Mouse (Mus musculus) neural tube, embryonic 10.5 days (tissue): ENCODE results near the gene Mx1.

Source experiments
- DNase-seq: peaks from one replicate; pipeline ENCODE4 v3.0.0-alpha.2; 2017; ENCODE audit warnings: low spot score; ENCODE audit errors: extremely low spot score

The Mx1 gene

DNA sequence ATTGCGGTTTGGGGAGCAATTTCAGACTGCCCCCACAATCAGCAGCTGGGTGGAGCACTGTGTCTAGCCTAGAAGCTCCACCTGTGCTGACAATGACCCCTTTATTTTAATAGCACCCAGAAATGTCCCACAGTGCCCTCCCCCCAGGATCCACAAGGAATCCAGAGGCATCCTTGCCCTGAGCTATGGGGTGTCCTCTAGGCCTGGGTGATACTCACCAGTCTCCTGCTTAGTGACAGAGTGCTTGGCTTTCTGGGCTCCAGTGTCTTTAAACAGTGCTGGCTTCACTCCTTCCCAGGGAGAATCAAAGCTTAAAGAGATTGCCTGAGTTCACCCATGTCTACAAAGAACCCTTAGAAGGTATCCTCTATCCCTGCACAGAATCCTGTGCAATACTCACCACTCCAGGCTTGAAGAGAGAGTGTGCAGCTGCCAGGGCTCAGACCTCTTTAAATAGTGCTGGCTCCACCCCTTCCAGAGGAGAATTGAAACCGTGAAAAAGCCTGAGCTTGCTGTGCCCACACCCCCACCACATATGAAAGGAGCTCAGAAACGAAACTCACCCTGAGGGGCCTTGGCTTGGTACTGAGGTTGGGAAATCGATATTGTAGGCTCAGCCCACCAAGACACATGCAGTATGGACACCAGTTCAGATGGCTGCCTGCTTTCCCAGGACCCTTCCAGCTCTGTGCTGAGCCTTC, at the start of gene Mx1:
Gene Mx1 (minus strand): TSS at position 427 of the 701 bp plus-strand sequence.
- no peak for DNase-seq

DNA sequence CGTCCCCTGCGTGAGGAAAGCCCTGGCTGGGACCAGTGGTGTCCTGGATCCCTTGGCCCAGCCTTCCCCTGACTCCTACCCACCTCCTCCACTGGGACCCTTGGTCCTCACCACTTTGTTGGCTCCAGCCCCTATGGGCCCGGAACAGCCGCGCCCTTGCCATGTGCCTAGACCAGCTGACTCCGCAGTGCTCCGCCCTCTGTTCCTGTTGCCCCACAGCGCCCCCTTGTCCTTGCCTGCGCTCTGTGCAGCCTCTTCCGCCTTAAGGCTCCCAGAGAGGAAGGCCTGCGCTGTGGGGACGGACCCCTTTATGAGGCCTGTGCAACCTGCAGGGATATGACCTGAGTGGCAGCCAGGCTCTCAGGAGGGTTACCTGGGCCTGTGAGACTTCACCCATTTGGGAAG, 49.6 kb upstream of the Mx1 start:
- no peak for DNase-seq

DNA sequence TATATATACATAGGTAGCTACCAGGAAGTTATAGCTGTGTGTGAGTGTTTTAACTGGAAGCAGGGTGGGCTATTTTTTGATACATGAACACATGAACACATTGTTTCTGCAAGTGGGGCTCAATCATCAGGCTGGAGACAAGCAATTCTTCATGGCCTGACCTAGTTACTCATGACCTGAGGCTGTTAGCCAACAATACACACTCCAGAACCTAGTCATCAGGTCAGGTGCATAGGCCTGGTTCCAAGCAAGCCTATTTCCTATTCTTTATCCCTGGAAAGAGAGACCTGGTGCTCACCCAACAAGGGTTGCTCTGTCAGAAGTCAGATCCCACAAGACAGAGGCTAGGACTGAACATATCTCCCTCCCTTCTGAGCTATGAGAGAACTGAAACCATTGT, 48.8 kb upstream of the Mx1 start:
- DNase-seq: no peak

DNA sequence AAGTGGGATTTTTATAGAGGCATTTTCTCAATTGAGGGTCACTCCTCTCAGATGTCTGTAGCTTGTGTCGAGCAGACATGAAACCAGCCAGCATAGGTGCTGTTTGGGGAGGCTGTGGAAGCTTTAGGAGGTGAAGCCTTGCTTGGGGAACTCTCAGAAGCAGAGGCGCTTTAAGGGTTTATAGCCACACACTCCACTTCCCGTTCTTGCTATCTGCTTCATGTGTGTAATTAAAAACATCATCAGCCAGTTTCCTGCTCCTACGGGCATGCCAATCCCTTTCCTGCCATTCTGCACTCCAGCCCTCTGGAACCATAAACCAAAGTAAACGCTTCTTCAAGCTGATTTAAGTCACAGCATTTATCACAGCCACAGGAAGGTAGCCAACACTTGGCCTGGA, 48.1 kb upstream of the Mx1 start:
- DNase-seq: no peak

DNA sequence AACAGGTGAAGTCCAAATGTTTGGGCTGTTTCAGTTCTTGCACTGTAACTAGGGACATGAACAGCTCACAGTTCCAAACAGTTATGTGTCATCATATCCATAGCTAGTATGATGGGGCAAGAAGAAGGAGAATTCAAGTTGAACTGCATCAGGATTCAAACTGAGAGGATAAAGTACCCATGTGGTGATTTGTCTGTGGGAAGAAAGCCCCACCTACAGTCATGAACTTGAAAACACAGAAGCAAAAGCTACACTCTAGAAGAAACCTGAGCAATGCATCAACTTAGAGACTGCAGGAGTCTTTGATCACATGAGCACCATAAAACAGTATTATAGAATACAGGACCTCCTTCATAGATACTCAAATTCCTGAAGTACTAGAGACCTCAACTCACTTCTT, 45.1 kb upstream of the Mx1 start:
- no peak for DNase-seq

DNA sequence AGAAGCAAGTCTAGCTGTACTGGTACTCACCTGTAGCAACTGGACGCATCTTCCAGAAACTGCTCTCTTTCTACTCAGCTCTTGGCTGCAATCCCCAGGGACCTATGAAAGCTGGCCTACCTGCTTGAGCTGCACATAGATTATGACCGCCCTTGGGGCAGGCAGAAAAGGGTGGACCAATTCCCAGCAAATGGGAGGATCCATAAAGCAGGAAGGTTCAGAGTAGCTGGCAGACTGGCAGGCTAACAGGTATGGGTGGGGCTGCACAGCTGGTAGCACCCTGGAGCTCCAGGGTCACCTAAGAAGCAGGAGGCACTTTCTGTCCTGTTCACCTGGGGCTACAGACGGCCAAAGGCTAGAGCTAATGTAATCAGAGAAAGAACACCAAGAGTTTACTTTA, 42.1 kb upstream of the Mx1 start:
- DNase-seq: no peak

DNA sequence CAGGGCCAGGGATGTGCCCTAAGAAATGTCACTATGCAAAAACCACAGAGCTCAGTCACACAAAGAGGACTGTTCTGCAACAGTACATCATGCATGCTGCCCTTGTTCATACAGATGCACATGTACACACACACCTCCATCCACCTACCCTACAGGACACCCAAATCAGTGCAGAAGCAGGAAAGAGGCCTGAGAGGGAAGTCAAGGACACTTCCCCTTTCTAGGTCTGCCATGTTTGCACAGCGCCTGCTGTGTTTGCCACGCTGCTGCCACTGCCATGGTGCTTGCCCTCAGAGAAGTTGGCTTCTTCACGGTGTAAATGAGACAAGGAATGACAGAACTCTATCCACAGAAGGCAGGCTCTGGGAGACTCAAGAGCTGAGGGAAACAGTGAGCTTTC, 41.1 kb upstream of the Mx1 start:
- DNase-seq: no peak

DNA sequence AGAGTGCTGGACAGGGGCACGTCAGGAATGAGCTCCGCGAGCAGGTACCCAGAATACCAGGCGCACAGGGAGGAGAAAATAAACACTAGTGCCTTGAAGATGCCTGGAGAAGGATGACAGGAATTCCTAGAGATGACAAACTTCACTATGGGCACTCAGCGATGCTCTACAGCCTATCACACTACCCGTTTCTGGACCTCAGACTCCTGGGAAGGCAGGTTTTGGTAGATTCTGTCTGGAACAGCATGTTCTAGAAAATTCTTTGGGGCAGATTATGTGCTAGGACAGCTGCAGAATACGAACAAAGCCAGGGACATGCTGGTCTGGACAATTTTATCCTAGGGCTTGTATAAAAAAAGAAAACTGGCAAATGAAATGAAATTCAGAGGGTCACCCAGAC, 38.2 kb upstream of the Mx1 start:
- DNase-seq: no peak

DNA sequence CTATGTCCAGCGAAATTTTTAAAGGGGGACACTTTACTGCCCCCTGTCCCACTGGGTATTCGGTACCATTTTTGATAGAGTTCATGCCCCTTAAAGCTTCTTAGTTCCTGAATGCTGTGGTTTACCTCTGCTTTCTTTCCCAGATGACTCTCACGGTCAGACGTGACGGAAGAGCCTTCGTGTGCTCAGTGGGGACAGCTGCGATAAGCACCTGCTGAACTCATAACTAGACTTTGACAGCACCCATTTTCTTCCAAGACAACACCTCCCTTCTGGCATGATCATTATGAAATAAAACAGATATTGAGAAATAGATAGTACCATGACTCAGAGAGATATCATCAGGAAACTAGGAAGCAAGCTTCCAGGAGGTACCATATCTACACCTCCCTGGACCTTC, 36.7 kb upstream of the Mx1 start:
- no peak for DNase-seq

DNA sequence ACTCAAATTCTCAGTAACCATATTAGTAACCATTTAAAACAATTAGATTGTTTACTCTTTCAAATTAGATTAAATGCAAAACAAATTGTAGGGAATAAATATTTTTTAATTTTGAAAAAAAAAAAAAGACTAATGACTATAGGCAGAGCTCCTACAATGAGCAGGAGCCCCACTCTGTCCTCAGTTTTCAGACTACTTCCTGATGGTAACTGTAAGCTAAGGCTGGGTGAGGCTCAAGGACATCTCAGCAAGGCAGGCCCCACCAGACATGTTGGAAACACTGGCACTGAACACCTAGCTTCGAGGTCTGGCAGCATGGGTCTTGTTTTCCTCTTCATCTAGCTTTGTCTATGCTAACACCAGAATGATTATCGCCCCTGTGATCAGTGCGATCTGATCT, 35.4 kb upstream of the Mx1 start:
- no peak for DNase-seq

DNA sequence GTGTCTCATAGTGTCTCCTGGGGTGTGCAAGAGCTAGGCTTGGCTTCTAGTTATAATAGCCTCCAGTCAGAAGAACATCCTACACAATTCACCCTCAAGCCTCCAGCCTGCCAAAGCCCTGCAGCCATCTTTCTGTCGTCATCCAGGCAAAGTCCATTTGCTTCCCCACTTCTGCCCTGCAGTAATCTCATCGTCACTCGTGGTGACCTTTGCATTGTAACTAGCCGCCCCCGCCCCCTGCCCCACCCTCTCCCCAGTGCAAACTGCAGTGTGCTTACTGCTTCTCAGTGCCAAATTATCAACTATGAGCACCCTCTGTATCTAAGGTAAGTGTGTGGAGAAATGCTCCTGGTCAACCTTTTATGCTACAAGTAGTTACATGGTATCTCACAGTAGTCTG, 35.0 kb upstream of the Mx1 start:
- no peak for DNase-seq

DNA sequence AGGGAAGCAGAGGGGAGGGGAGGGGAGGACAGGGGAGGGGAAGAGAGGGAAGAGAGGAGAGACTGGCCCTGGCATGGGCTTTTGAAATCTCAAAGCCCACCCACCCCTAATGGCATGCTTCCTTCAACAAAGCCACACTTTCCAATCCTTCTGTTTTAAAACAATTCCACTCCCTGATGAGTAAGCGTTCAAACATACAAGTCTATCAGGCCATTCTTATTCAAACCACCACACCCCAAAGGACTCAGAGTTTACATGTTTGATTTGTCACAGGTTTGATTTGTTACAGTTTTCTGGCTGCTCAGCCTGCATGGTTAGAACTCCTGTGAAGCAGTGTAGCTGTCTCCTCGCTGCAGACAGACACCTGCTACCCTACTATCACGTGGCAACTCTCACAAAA, 33.3 kb upstream of the Mx1 start:
- no peak for DNase-seq

DNA sequence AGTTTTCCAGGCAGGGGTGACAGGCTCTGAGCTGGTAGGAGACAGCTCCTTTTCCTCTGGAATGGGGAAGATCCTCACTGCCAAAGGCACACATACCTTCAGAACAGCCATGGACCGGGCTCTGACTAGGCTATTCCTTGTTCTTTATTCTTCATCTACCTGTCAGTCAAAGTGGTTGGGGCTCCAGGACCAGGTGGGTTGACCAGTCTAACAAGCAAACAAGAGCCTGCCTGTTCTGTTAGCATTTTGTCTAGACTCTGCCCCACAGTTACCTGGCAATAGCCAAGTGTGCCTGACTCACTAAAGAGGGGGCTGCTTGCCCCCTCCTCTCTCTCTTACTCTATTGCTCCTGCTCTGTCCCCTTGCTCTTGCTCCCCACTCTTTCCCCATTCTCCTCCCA, 29.7 kb upstream of the Mx1 start:
- no peak for DNase-seq

DNA sequence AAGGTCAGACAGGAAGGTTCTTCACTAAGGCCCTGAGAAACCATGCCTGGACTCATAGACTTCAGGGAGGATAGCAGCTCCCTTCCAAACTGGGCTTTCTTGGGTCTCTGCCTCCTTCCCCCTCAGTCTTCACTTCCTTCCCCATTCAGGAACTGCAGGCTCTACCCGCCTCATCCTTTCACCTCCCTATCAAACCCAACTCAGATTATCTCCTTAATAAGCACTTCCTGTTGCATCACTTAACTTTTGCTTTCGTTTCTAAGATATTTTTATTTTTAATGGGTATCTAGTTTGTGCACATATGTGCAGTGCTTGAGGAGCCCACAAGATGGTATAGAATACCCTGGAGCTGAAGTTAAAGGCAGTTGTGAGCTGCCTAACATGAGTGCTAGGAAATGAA, 15.9 kb upstream of the Mx1 start:
- no peak for DNase-seq

DNA sequence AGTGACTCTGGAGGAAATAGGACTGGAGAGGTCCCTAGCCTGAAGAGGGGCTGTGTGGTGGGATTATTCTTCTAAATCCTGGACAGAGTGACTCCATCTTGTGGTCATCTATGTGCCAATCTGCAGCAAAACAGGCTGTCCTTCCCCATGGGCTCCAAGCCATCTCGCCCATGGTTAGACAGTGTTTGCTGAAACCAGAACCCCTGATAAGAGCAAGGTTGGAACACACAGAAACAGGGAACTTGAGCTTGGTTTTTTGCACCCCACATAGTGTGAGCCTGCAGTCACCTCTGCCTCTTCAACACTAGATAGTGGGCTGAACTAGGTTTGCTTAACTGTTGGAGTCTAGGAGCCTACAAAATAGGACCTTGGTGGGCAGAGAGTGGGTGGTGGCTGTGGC, 13.8 kb upstream of the Mx1 start:
- no peak for DNase-seq

DNA sequence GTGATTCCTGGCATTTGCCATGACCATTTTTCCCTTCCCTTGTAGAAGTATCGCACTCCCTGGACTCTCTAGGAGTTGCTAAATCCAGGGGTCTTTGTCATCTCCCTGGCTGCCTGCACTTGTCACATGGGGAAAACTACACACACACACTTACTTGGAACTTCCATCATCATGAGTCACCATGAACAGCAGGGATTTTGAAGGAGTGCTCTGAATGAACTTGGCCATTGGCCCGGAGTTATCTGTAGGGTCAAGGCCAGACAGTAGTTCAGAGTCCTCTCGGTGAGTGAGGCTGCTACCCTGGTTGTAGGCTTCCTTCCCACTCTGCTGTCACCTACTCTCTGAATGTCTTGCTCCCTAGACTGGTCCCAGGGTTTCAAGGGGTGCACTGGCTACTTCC, 12.9 kb upstream of the Mx1 start:
- no peak for DNase-seq

DNA sequence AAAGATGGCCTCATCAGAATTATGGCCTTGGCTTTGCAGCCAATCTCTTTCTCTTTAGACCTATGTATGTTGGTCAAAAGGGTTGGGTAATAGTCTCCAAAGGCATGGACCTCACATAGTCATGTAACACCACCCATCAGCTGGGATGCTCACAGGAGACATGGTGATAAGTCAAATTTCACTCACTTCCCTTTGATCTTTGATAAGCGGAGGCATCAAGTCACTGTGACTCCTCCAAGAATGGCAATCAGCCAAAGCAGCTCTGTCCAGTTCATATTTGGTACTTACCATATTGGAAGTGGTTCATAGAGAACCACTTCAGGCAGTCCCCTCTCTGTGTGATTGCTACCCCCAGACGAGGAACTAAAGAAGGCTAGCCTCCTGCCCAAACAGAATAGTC, 12.0 kb upstream of the Mx1 start:
- DNase-seq: no peak

DNA sequence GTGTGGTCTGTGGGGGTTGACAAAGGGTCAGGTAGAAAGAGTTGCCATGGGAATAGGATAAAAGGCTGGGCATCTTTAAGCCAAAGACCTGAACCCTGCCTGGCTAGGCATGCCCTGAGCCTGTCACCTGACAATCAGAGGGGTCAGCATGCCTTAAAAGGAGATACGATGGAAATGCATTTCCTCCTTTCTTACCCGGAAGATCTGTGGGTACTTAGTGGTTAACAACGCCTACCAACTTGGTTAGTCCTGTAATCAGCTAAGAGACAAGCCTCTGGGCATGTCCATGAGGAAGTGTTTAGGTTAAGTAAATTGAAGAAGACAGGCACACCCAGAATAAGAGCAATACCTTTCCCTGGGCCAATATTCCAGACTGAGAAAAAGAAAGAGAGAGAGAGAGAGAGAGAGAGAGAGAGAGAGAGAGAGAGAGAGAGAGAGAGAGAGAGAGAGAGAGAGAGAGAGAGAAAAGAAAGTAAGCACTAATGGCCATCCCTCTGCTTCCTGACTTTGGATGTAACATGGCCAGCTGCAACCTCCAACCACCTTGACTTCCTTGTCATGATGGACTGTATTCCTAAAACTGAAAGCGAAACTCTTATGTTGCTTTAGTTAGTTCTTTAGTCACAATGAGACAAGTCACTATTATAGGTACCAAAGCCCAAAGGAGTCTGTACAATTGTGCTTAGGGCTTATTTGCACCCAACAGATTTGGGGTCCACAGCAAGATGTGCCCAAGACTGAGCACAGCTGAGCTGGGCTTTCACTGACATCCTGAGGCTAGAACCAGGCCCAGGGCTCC, 5.5 kb upstream of the Mx1 start:
- DNase-seq: no peak

DNA sequence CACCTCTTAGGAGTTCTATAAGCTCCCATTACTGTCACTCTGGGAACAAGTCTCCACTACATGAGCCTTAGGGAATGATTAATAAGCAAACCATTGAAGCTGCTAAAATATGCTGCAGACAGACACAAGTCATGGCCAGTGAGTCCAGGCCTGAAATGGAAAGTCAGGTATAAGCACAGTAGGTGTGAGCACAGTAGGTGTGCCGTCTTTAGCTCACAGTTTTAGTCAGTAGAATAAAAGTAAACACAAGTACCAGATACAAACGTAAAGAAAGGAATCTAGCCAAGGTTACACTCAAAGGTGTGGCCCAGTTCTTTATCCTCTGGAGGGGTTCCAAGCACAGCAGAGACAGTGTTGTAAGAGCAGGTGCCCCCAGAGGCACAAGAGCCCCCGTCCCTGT, 4.8 kb upstream of the Mx1 start:
- no peak for DNase-seq

DNA sequence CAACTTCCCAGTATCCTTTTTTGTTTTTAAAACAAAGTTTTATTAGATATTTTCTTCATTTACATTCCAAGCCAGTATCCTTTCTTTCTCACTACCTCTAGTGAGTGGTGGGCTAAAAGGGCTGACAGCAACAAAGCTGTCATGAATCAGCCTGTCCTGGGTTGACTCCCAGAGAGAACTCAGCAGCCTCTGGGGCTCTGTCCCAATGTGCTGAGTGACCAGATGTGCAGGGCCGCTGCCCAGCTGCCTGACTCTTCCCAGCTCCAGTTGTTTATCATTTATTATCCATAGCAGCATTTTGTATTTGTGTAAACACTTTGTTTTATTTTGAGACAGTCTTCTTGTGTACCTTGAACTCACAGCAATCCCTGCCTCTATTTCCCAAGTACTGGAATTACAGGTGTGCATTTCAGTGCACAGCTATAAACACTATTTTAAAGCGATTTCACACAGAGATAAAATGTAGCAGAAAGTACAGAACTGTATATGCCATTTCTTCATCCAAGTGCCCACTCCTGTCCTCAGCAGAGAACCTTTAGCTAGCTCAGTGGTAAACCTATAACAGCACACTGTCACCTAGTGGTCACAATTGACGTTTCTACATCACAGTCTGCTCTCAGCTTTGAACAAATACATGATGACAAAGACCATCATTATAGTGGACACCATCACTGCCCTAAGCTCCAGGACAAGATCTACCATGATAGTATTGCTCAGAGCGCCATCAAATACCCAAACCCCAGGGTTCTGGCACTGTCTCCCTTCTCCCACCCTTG, 3.7 kb upstream of the Mx1 start:
- no peak for DNase-seq

DNA sequence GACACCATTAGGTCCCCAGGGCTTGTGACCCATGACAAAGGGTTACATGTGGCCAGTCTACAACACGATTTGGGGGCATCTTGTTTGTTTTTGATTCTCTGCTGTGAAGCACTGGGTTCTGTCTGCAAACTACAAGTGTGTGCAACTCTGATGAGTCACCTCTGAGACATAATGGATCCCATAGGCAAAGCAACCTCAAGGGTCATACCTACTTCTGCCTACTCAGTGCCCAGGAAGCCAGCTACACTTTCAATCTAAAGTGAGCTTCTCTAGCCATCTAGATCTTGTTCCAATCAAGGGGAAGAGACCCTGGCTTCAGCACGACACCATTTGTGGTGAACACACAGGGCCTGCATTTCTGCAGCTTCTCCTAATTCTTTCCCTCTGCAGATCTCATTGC, 1.4 kb downstream of the Mx1 start:
- DNase-seq: no peak

DNA sequence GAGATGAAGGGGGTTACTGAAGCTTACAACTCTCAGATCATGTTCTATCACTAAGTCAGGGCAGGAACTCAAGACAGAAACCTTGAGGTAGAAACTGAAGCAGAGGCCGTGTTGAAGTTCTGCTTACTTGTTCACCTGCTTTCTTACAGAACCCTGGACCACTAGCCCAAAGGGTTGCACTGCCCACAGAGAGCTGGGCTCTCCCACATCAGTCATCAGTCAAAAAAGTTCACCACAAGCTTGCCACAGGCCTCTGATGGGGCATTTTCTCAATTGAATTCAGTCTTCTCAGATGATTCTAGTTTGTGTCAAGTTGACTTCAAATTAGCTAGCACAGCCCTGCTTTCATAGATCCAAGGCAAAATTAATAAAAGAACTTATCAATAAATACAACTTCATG, 2.9 kb downstream of the Mx1 start:
- no peak for DNase-seq

DNA sequence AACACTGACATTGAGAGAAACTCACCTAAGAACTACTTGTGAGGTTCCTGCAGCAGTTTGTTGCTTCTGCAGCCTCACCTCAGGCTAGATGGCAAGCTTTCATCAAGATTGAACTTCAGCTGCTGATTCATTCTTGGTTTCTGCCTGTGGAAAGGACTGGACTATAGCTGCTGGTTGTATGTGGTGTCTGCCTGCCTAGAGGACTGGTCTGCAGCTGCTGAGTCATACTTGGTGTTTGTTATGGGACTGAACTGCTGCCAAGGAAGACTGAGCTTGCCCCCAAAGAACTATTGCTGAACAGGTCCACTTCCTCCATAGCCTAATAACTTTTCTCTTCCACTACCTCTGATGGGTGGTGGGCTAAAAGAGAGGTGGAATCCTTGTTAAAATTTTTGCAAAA, 15.3 kb downstream of the Mx1 start:
- no peak for DNase-seq
